Mouse (Mus musculus): ENCODE results near the gene Zfp51.

DNA sequence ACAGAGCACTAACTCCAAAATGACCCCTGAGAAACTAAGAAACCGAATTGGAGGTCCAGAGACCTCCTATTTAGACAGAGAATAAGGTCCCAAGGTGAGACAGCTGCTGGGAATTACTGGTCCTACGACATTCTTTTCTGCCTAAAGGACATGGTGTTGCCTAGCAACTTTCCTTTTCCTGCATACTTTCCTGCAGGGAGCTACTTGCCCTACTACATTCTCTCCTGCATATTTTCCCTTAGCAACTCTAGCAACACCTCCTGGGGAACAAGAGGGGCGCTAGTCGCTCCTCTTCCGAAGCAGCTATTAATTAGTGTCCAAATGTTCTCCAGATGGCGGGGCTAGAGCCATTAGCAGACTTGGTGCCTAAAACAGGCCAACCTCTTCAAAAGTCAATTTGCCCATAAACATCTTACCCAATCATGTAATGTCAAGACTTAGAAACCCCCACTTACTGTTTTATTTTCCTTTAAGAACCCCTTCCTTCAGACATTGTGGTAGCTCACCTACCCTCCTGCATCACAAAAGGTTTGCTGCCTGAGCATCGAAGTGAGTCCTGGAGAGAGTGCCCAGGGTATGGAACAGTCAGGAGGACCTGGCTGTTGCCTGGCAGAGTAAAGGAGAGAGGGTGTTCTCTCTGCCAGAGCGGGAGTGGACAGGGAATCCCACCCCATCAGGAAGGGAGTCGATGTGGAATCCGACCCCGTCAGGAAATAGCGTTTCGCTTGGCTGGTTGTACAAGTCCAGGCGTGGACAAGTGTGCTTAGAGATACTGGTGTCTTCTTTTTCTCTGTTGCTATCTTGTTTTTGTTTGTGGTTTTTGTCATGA is 23.4 kb downstream of the Zfp51 start:
- TF ChIP-seq CTCF (conservative IDR thresholded peaks at IDR 0.05; ENCODE audit: insufficient read depth, insufficient read length, low read depth, low read length) (no peak; the same call in 1 of the 2 replicates), POLR2A (IDR thresholded peaks at IDR 0.05; ENCODE audit: low read depth, low read length) (no peak)
